Mouse (Mus musculus) embryo, embryonic 9.5 days (tissue): ENCODE measurements around the gene Uck2.

Experiments
- DNase-seq: peaks from one replicate; pipeline ENCODE4 v3.0.0-alpha.2; 2017; ENCODE audit errors: extremely low spot score

The Uck2 gene

GRCm38 (mm10) chr1:167283441-167284257 is 1.5 kb downstream of the Uck2 start:
- DNase-seq = peak; percentile 77

GRCm38 (mm10) chr1:167282768-167283167 is 2.4 kb downstream of the Uck2 start:
- DNase-seq = no peak

- no peak for DNase-seq
Observed at GRCm38 (mm10) chr1:167282112-167282511, 3.0 kb downstream of the Uck2 start.

- no peak for DNase-seq
Observed at GRCm38 (mm10) chr1:167280061-167280460, 5.1 kb downstream of the Uck2 start.

- DNase-seq = no peak
Observed at GRCm38 (mm10) chr1:167279160-167279715, 5.9 kb downstream of the Uck2 start.

- DNase-seq = no peak
Observed at GRCm38 (mm10) chr1:167278395-167278794, 6.7 kb downstream of the Uck2 start.

GRCm38 (mm10) chr1:167274646-167275390 is 10.3 kb downstream of the Uck2 start:
- no peak for DNase-seq

GRCm38 (mm10) chr1:167273380-167274163 is 11.5 kb downstream of the Uck2 start:
- no peak for DNase-seq

GRCm38 (mm10) chr1:167271841-167272240 is 13.3 kb downstream of the Uck2 start:
- no peak for DNase-seq

- no peak for DNase-seq
Observed at GRCm38 (mm10) chr1:167271304-167271703, 13.8 kb downstream of the Uck2 start.

GRCm38 (mm10) chr1:167270342-167271111 is 14.6 kb downstream of the Uck2 start:
- peak; percentile 37 for DNase-seq

- DNase-seq = no peak
Observed at GRCm38 (mm10) chr1:167269856-167270270, 15.3 kb downstream of the Uck2 start.

- DNase-seq = no peak
Observed at GRCm38 (mm10) chr1:167269350-167269811, 15.7 kb downstream of the Uck2 start.

GRCm38 (mm10) chr1:167268360-167269063 is 16.6 kb downstream of the Uck2 start:
- no peak for DNase-seq

- DNase-seq = no peak
Observed at GRCm38 (mm10) chr1:167266720-167267119, 18.4 kb downstream of the Uck2 start.

GRCm38 (mm10) chr1:167265366-167265765 is 19.8 kb downstream of the Uck2 start:
- no peak for DNase-seq

- DNase-seq = no peak
Observed at GRCm38 (mm10) chr1:167262489-167263041, 22.6 kb downstream of the Uck2 start.

GRCm38 (mm10) chr1:167261750-167262149 is 23.4 kb downstream of the Uck2 start:
- no peak for DNase-seq

GRCm38 (mm10) chr1:167259702-167260101 is 25.4 kb downstream of the Uck2 start:
- DNase-seq = no peak

- no peak for DNase-seq
Observed at GRCm38 (mm10) chr1:167256724-167257302, 28.3 kb downstream of the Uck2 start.
